Mouse (Mus musculus): Measurements from ENCODE around the gene Raet1e.
"Not testable (repeated sequence)": the region's sequence is repeated elsewhere in the genome, so short reads cannot be mapped to it uniquely, and the experiment has no call there.

DNA sequence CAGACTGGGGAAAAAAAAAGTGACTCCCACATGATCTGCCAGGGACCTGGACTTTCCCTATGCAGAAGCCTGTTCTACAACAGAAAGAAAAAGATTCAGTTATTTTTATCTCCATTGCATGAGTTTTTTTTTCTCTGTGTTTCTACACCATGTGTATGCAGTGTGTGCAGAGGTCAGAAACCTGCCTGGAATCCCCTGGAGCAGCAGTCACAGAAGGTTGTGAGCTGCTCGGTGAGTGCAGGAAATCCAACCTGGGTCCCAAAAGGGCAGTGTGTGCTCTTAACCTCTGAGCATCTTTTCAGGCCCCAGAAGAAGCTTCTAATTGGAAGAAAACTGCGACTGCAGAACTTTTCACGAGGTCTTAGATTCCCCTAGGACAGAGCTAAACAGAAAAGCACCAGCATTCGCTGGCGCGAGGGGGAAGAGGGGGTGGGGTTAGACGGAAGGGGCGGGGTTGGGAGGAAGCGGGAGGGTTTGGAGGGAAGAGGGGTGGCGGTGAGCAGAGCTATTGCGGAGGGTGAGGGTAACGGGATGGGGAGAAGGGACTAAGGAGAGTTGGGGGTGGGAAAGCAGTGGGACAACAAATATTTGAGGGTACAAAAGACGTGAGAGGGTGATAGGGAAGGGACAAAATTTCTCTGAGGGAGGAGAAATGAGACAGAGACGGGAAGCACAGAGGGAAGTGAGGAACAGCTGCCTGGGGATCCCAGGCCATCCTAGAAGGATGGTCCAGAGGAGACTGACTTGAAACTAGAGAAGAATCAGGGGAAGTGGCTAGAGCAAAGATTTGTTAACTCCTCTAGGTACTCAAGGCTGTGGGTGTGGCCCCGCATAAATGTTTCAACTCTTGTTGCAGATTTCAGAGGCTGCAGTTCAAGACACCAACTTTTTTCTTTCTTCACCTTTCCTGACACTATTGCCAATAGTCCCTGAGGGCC is 203.3 kb downstream of the Raet1e start:
- TF ChIP-seq EP300 (IDR thresholded peaks at IDR 0.05; ENCODE audit: low read length); HCFC1 (IDR thresholded peaks at IDR 0.05; ENCODE audit: low read depth, low read length); USF2 (conservative IDR thresholded peaks at IDR 0.05; ENCODE audit: low read depth, low read length); CTCF (conservative IDR thresholded peaks at IDR 0.05 in 1 of 2, IDR thresholded peaks at IDR 0.05 in 1 of 2; ENCODE audit: low read depth in 2 of 2, low read length in 2 of 2); ELF1 (IDR thresholded peaks at IDR 0.05; ENCODE audit: low read depth, low read length); RAD21 (IDR thresholded peaks at IDR 0.05; ENCODE audit: low read depth, low read length); POLR2A (IDR thresholded peaks at IDR 0.05; ENCODE audit: low read depth, low read length); MAX (IDR thresholded peaks at IDR 0.05; ENCODE audit: low read length); POLR2AphosphoS2 (IDR thresholded peaks at IDR 0.05; ENCODE audit: low read depth, low read length); MYC (IDR thresholded peaks at IDR 0.05; ENCODE audit: low read depth, low read length); PAX5 (IDR thresholded peaks at IDR 0.05; ENCODE audit: low read length): not testable (repeated sequence)

Data from CH12.LX (cell line).